Mouse (Mus musculus) A20 (cell line): ENCODE measurements around the gene Ppfia1.

Experiments used
- DNase-seq: peaks from one replicate; pipeline ENCODE4 v3.0.0-alpha.2; 2011; ENCODE audit warnings: low read depth, low spot score

The Ppfia1 gene

DNA sequence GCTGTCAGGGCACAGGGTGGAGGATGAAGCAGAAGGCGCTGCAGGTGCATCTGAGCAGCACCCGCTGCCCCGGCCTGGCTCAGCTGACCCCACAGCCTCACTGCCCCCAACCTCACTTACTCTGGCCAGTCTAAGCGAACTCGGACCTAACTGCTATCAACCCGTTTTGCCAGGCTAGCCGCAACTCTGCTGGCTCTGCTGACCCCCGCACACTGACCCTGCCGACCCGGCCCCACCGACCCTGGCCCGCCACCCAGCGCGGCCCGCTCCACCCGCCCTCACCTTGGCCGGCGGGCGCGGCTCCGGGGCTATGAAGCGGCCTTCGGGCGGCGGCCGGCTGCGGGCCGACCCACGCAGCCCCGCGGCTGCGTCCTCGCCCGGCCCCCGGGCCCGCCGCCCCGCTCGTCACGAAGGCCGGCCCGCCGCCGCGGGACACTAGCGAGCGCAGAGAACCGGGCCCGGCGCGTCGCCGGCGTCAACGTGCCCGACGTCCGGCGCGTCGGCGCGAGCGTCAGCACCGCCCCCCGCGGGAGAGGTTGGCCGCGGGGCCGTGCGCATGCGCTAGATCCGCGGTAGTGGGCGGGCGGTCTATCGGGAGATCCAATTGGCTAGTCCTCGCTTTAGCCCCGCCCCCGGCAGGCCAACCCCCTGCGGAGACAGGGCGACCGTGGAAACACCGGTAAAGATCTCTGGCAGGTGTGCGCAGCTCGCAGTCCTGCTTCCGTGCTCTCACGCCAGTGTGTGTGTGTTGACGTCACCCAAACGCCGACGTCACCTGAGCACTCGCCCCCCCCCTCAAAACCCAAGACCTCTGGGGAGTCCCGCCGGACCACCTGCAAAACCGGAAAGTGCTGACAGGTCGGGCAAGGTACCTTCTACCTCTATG is at the start of gene Ppfia1:
Gene Ppfia1, minus strand, starts transcription at position 493 of the 886 bp plus-strand sequence.
- DNase-seq, result peak; percentile 98

DNA sequence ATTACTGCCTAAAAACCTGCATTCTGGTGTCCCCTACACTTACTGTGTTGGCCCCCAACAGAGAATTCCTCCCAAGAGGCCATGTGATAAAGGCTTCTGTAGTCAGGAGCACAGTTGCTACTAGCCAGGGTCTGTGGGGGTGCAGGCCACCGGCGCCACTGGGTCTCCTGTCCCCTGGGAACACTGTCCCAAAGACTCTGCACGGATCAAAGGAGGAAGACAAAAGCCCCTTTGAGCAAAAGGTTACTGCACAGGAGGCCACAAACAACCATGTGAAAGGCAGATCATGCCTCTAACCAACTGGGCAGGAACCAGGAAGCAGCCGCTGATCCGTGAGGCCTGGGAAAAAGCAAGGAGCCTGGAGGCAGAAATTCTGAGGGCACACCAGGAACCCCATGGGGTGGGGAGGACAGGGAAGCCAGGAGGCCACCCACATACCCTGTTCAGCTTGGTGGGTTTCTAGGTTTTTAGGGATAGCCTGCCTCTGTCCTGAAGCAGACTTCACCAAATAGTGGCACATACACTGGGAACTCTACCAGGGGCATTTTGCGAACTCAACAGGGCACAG is 46.9 kb upstream of the Ppfia1 start:
- DNase-seq, result no peak

GRCm38 (mm10) chr7:144589508-144589907 is 36.0 kb upstream of the Ppfia1 start:
- no peak for DNase-seq

- peak; percentile 31 for DNase-seq
Measured at GRCm38 (mm10) chr7:144587291-144587690, 33.8 kb upstream of the Ppfia1 start.

- DNase-seq, result peak; percentile 65
Measured at GRCm38 (mm10) chr7:144585648-144586047, 32.1 kb upstream of the Ppfia1 start.

GRCm38 (mm10) chr7:144583619-144584018 is 30.1 kb upstream of the Ppfia1 start:
- peak; percentile 79 for DNase-seq

DNA sequence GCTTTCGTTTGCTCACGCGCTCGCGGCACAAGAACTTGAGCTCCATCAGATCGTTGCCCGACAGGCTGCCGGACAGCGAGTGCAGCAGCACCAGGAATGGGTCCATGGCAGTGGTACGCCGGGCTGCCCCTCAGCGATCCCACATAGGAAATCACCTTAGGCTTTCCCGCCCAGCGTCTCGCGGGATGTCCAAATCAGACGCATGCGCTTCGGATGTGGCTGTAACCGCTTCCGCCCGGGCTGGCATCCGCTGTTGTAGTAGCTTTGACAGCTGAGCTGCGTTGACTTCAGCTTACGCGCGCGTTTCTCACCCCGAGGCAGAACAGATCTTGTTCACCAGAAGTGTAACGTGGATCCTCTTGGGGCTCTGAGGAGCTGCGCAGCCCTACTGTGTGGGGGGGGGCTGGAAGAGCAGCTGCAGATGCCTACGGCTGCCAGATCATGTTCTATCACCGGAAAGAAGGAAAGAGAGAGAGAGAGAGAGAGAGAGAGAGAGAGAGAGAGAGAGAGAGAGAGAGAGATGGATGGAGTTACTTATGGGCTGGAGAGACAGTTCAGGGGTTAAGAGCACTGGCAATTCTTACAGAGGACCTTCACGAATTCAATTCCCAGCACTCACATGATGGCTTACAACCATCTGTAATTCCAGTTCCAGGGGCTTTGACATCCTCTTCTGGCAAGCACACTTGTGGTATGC is 28.9 kb upstream of the Ppfia1 start, which contains the start of gene Fadd:
Gene Fadd, minus strand, starts transcription at position 180 of the 697 bp plus-strand sequence.
- peak; percentile 96 for DNase-seq

GRCm38 (mm10) chr7:144581559-144582283 is 28.2 kb upstream of the Ppfia1 start:
- peak; percentile 95 for DNase-seq

GRCm38 (mm10) chr7:144577876-144578275 is 24.3 kb upstream of the Ppfia1 start:
- no peak for DNase-seq

DNA sequence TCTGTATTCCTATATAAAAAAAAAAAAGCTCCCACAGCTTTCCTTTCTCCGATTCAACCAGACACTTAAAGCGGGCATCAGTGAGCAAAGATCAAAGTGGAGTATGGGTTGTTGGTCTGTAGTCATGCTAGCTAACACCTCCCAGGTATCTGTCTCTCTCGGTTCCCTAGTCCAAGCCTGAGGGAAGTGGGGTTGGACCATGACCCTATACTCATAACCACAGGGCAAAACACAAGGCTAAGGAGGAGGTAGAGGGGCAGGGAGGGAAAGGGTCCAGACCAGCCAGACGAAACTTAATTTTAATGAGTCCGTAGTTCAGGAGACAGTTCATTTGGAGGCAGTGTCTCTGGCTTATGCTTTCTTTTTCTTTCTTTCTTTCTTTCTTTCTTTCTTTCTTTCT is 18.7 kb upstream of the Ppfia1 start:
- no peak for DNase-seq

DNA sequence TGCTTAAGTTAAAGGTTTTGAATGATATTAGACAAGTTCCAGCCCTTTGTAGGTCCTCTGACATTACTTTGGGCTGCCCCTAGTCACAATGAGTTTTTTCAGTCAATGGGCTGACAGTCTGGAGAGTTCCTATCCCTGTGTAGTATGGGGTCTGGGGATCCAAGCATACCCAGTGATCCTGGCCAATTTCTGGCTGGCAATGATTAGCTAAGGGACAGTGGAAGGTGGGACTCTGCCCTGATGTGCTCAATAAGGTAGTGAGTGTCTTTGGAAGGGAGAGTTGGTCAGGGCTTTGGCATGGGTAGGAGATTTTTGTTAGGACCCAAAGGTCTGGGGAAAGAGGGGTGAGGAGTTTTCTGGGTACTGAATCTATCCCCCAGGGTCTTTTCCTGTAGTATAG is 18.1 kb upstream of the Ppfia1 start:
- no peak for DNase-seq

GRCm38 (mm10) chr7:144569428-144569827 is 15.9 kb upstream of the Ppfia1 start:
- no peak for DNase-seq

GRCm38 (mm10) chr7:144568091-144568490 is 14.6 kb upstream of the Ppfia1 start:
- no peak for DNase-seq

GRCm38 (mm10) chr7:144566921-144567682 is 13.6 kb upstream of the Ppfia1 start:
- no peak for DNase-seq

DNA sequence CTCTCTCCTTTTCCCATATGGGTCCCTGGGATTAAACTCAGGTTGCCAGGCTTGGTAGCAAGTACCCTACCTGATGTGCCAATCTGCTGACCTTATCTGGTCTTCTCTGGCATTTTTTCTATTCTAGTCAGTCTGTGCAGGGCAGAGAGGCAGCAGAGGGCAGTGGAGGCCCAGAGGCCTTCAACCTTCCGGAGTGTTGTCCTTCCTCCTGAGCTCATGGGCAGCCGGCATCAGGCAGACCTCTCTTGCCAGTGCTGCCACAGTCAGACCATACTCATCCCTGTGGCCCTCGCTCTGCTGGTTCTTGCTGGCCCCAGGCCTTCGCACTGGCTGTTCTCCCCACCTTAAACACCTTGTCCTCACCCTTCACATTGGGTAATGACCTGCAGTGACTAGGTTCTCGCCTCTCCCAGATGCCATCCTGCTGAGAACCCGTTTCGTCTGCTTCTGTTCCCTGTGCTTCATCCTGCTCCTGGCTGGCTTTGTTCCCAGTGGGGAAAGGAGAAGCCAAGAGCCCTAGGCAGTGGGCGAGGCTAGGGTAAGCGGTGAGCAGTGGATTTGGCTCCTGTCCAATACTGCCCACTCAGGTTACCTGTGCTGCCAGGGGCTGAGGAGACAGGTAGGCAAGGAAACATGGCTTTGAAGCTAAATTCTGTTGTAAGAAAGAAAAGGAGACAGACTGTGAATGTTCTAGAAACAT is 10.1 kb upstream of the Ppfia1 start:
- no peak for DNase-seq

- DNase-seq, result no peak
Measured at GRCm38 (mm10) chr7:144562016-144562415, 8.5 kb upstream of the Ppfia1 start.

DNA sequence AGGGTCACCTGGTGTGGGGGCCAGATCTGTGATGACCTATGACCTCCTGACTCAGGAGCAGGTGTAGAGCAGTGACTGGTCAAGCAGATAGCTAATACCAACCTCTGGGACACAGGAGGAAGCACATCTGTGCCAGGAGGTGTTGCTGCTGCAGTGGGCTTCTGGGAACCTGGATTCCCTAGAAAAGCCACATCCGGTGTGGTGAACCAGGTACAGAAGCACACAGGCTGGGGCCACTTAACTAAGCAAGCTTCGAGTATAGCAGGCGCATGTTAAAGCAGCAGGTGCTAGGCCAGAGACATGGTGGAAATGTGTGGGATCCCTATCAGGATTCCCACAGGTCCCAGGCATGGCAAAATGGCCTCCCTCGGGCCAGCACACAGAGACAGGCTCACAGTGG is 7.1 kb upstream of the Ppfia1 start:
- DNase-seq, result no peak

GRCm38 (mm10) chr7:144558552-144558951 is 5.0 kb upstream of the Ppfia1 start:
- peak; percentile 25 for DNase-seq

GRCm38 (mm10) chr7:144554123-144554472 is 569 bp upstream of the Ppfia1 start:
- DNase-seq, result no peak

DNA sequence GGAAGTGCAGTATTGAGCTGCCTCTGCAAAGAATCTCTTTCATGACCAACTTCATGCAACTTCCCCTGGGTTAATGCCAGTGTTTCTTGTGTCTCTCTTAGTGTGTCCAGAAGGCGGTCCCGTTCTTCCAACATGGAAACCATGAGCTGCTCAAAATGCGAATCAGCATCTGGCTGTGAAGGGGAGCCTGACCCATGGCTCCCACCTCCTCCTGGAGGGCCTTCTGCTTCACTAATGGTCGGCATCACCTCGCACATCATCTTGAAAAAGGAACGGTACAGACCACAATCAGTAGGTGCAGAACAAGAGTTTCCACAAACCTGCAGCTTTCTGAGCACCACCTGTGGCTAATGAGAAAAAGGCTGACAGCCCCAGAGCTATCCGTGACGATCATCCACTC is 1.3 kb downstream of the Ppfia1 start:
- DNase-seq, result no peak
